17 mouse cellular contexts compared by ENCODE assay signal in genomic region chr2:44334517-44334916, GRCm38 (mm10).
A peak's percentile ranks its signal among the peaks of the same experiment; 100 is the strongest.
DNase-seq lines count a peak whose midpoint lies in the region; ATAC-seq and TF ChIP-seq lines count a peak whose summit lies in the region.
"Had no signal": no experiment of that assay in that cellular context is flagged by ENCODE, and none has a peak within 500 bp of the region (broad histone marks: within the 10 kb centered on the region; RNA-seq: fewer than 3 reads in every experiment).

No protein-coding gene starts in this region.

- TF ChIP-seq CTCF in left cerebral cortex, adult 2 months (IDR thresholded peaks at IDR 0.05), result no peak

- H3K27ac ChIP-seq in limb, embryonic 14.5 days (replicated peaks; ENCODE audit: low read depth, low read length), result no peak overlapping the region
- H3K27ac ChIP-seq in limb, embryonic 10.5 days, result no peak overlapping the region
- no peak overlapping the region for H3K27ac ChIP-seq in kidney, embryonic 14.5 days (ENCODE audit: low read depth, low read length)
- H3K27ac ChIP-seq in left cerebral cortex, adult 2 months, result no peak overlapping the region
- H3K27ac ChIP-seq: limb, embryonic 12.5 days; liver, embryonic 14.5 days; midbrain, embryonic 13.5 days had no signal

- no peaks in the 10 kb centered on the region for H3K36me3 ChIP-seq in limb, embryonic 14.5 days (ENCODE audit: control insufficient read depth, insufficient read depth, low read length)
- no peaks in the 10 kb centered on the region for H3K36me3 ChIP-seq in limb, embryonic 10.5 days
- H3K36me3 ChIP-seq in kidney, embryonic 14.5 days (ENCODE audit: control insufficient read depth, insufficient read depth, low read length), result no peaks in the 10 kb centered on the region
- H3K36me3 ChIP-seq: limb, embryonic 12.5 days; midbrain, embryonic 13.5 days had no signal

- intact Hi-C loops in left cerebral cortex, adult 2 months (cut with DNase I), result loop anchor here (10.0 kb wide), 1 partner anchor 780 kb away; the partner anchor contains the start of gene Zeb2

- no peaks in the 10 kb centered on the region for H3K9me3 ChIP-seq in limb, embryonic 14.5 days (ENCODE audit: control insufficient read depth, low read length)
- no peaks in the 10 kb centered on the region for H3K9me3 ChIP-seq in limb, embryonic 10.5 days (replicated peaks)
- H3K9me3 ChIP-seq in kidney, embryonic 14.5 days (ENCODE audit: control insufficient read depth, low read length), result no peaks in the 10 kb centered on the region
- H3K9me3 ChIP-seq: limb, embryonic 12.5 days; midbrain, embryonic 13.5 days had no signal

- peak; percentile 60 for DNase-seq in limb, embryonic 14.5 days (ENCODE audit: low spot score)
- no peak for DNase-seq in limb, embryonic 10.5 days (ENCODE audit: low spot score)
- DNase-seq in kidney, adult 18-20 months, result peak; percentile 14
- DNase-seq in kidney, postnatal 4 days, result peak; percentile 53 to 67
- no peak for DNase-seq in cerebellum, postnatal 14 days
- DNase-seq in left cerebral cortex, adult 2 months (ENCODE audit: extremely low spot score in 1 of 2, low spot score in 2 of 2), result no peak
- DNase-seq: adrenal gland, adult 2 months; cerebellum, adult 11 months; cerebellum, postnatal 25 days; right cerebral cortex, postnatal 25 days had no signal

- no peak overlapping the region for H3K4me2 ChIP-seq in limb, embryonic 14.5 days (replicated peaks; ENCODE audit: low read depth, low read length, severe bottlenecking)
- no peak overlapping the region for H3K4me2 ChIP-seq in kidney, embryonic 14.5 days (replicated peaks; ENCODE audit: low read depth, low read length)
- H3K4me2 ChIP-seq: heart, embryonic 11.5 days; limb, embryonic 12.5 days; midbrain, embryonic 13.5 days had no signal

- H3K27me3 ChIP-seq in limb, embryonic 14.5 days (ENCODE audit: control insufficient read depth, insufficient read depth, low read length), result no peaks in the 10 kb centered on the region
- H3K27me3 ChIP-seq in limb, embryonic 10.5 days (ENCODE audit: low read depth, poor library complexity, severe bottlenecking), result 0 out of 2 replicates have a peak, but pooled peaks cover 5% of the 10 kb centered on the region
- H3K27me3 ChIP-seq in kidney, embryonic 14.5 days (ENCODE audit: control insufficient read depth, insufficient read depth, low read length), result no peaks in the 10 kb centered on the region
- H3K27me3 ChIP-seq: limb, embryonic 12.5 days; midbrain, embryonic 13.5 days had no signal

- no peaks in the 10 kb centered on the region for H3K4me1 ChIP-seq in limb, embryonic 14.5 days (ENCODE audit: control insufficient read depth, insufficient read depth, low read length)
- peaks cover 5% of the 10 kb centered on the region; the same call in 1 of the 2 replicates for H3K4me1 ChIP-seq in limb, embryonic 10.5 days
- peaks cover 2% of the 10 kb centered on the region; the same call in 1 of the 2 replicates for H3K4me1 ChIP-seq in kidney, embryonic 14.5 days (ENCODE audit: control insufficient read depth, insufficient read depth, low read length)
- H3K4me1 ChIP-seq: midbrain, embryonic 13.5 days had no signal

- no peak for ATAC-seq in limb, embryonic 14.5 days (ENCODE audit: low FRiP score, low read depth)
- peak; percentile 85 for ATAC-seq in kidney, embryonic 14.5 days (ENCODE audit: low FRiP score, low TSS enrichment)
- ATAC-seq: forebrain, embryonic 16.5 days; hindbrain, embryonic 16.5 days; midbrain, embryonic 13.5 days had no signal

- H3K4me3 ChIP-seq in limb, embryonic 14.5 days (replicated peaks; ENCODE audit: low read length), result no peak overlapping the region
- H3K4me3 ChIP-seq in limb, embryonic 10.5 days, result no peak overlapping the region
- H3K4me3 ChIP-seq in kidney, embryonic 14.5 days (ENCODE audit: low read length), result no peak overlapping the region
- no peak overlapping the region for H3K4me3 ChIP-seq in left cerebral cortex, adult 2 months
- H3K4me3 ChIP-seq: limb, embryonic 12.5 days; midbrain, embryonic 13.5 days had no signal

- TF ChIP-seq POLR2A in limb, embryonic 14.5 days (IDR thresholded peaks at IDR 0.05; ENCODE audit: borderline replicate concordance, extremely low read depth, insufficient read depth, insufficient read length), result no peak

- no peak overlapping the region for H3K9ac ChIP-seq in limb, embryonic 14.5 days (ENCODE audit: low read depth, low read length, severe bottlenecking)
- no peak overlapping the region for H3K9ac ChIP-seq in kidney, embryonic 14.5 days (ENCODE audit: low read depth, low read length)
- H3K9ac ChIP-seq: limb, embryonic 12.5 days; liver, embryonic 14.5 days; midbrain, embryonic 13.5 days had no signal

- 21% methylated on average over 2 of the region's 2 CpGs for WGBS in limb, embryonic 14.5 days
- WGBS in limb, embryonic 10.5 days, result 46% methylated on average over 2 of the region's 2 CpGs
- WGBS in kidney, embryonic 14.5 days, result 35% methylated on average over 2 of the region's 2 CpGs

Comparison
In these comparisons a context has a peak if more than half of its experiments do, and no peak if none do; other contexts are left out.
1. DNase-seq: peak in limb, embryonic 14.5 days (single experiment), kidney, adult 18-20 months (single experiment) and kidney, postnatal 4 days (2 of 2); none in limb, embryonic 10.5 days (single experiment), cerebellum, postnatal 14 days (0 of 2) and left cerebral cortex, adult 2 months (0 of 2).